Mouse (Mus musculus): Measurements from ENCODE around the gene Tmem178. TPM values are rescaled to one million over a fixed set of nuclear protein-coding genes. Genes with fewer than 3 reads are reported as not detected.

The Tmem178 gene
- polyA plus RNA-seq (2015; fragmentation: Nextera tagmentation; extraction: Ambion mirVana) = 0.95 TPM in 2 replicates

DNA sequence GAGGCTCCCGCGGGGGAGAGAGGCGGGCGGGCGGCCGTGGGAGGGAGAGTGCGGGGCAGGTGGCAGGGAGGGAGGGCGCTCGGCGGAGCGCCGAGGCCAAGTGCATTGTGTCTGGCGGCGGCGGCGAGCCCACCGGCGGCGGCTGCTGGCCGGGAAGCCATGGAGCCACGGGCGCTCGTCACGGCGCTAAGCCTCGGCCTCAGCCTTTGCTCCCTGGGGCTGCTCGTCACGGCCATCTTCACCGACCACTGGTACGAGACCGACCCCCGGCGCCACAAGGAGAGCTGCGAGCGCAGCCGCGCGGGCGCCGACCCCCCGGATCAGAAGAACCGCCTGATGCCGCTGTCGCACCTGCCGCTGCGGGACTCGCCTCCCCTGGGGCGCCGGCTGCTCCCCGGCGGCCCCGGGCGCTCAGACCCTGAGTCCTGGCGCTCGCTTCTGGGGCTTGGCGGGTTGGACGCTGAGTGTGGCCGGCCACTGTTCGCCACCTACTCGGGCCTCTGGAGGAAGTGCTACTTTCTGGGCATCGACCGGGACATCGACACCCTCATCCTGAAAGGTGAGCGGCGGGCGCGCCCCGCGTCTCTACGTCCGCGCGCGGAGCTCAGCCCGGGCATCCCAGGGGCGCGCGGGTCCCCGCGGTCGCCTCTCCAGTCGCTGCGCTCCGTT is at the start of gene Tmem178:
Gene Tmem178 (plus strand): TSS at position 103 of the 669 bp plus-strand sequence.

Other genes with a start within 250 kb of the Tmem178 start
- gene Map4k3, start 216.1 kb upstream of the Tmem178 start, polyA plus RNA-seq (2015; fragmentation: Nextera tagmentation; extraction: Ambion mirVana) = 8.7 and 10.0 TPM in 2 replicates
- gene Thumpd2, start 120.5 kb downstream of the Tmem178 start, polyA plus RNA-seq (2015; fragmentation: Nextera tagmentation; extraction: Ambion mirVana) = 8.2 and 8.8 TPM in 2 replicates

Measured in spleen, postnatal 0 days (tissue).